Mouse (Mus musculus): ENCODE measurements around the gene Fam163b. TPM values are rescaled to one million over a fixed set of nuclear protein-coding genes. Genes with fewer than 3 reads are reported as not detected.

Gene Fam163b
- polyA plus RNA-seq, 1 experiment from 2014 or later, result 0.06 TPM

- WGBS, result 52% methylated on average over 6 of the region's 6 CpGs
- H3K4me3 ChIP-seq, result no peak overlapping the region
- H3K9me3 ChIP-seq (replicated peaks), result no peaks in the 10 kb centered on the region
- no peak for DNase-seq (ENCODE audit: low spot score)
- 0 out of 2 replicates have a peak overlapping the region, but pooled peaks have one; percentile 0 for H3K27ac ChIP-seq (replicated peaks)
- peaks cover 14% of the 10 kb centered on the region for H3K4me1 ChIP-seq
- H3K36me3 ChIP-seq, result no peaks in the 10 kb centered on the region
- H3K27me3 ChIP-seq (ENCODE audit: low read depth, poor library complexity, severe bottlenecking), result peaks cover 12% of the 10 kb centered on the region; the same call in 1 of the 2 replicates
These were observed 44.5 kb downstream of the Fam163b start for GRCm38 (mm10) chr2:27097776-27098175.

GRCm38 (mm10) chr2:27097241-27097656 is 45.0 kb downstream of the Fam163b start:
- Histone ChIP-seq H3K9me3 (replicated peaks) (no peaks in the 10 kb centered on the region), H3K36me3 (no peaks in the 10 kb centered on the region), H3K4me1 (peaks cover 14% of the 10 kb centered on the region), H3K27ac (replicated peaks) (0 out of 2 replicates have a peak overlapping the region, but pooled peaks have one; percentile 17), H3K4me3 (no peak overlapping the region), H3K27me3 (ENCODE audit: low read depth, poor library complexity, severe bottlenecking) (0 out of 2 replicates have a peak, but pooled peaks cover 6% of the 10 kb centered on the region)
- DNase-seq (ENCODE audit: low spot score), result no peak
- 73% methylated on average over 6 of the region's 6 CpGs for WGBS

GRCm38 (mm10) chr2:27096341-27096981 is 45.8 kb downstream of the Fam163b start:
- 74% methylated on average over 13 of the region's 13 CpGs for WGBS
- no peaks in the 10 kb centered on the region for H3K36me3 ChIP-seq
- 0 out of 2 replicates have a peak, but pooled peaks cover 3% of the 10 kb centered on the region for H3K27me3 ChIP-seq (ENCODE audit: low read depth, poor library complexity, severe bottlenecking)
- no peak for DNase-seq (ENCODE audit: low spot score)
- H3K4me3 ChIP-seq, result no peak overlapping the region
- H3K27ac ChIP-seq (replicated peaks), result 0 out of 2 replicates have a peak overlapping the region, but pooled peaks have one; percentile 17
- peaks cover 14% of the 10 kb centered on the region for H3K4me1 ChIP-seq
- H3K9me3 ChIP-seq (replicated peaks), result no peaks in the 10 kb centered on the region

GRCm38 (mm10) chr2:27095178-27095577 is 47.1 kb downstream of the Fam163b start:
- no peaks in the 10 kb centered on the region for H3K36me3 ChIP-seq
- no peak for DNase-seq (ENCODE audit: low spot score)
- WGBS, result 90% methylated on average over 7 of the region's 7 CpGs
- peaks cover 14% of the 10 kb centered on the region for H3K4me1 ChIP-seq
- no peaks in the 10 kb centered on the region for H3K27me3 ChIP-seq (ENCODE audit: low read depth, poor library complexity, severe bottlenecking)
- H3K27ac ChIP-seq (replicated peaks), result no peak overlapping the region
- no peak overlapping the region for H3K4me3 ChIP-seq
- H3K9me3 ChIP-seq (replicated peaks), result no peaks in the 10 kb centered on the region

GRCm38 (mm10) chr2:27089238-27089637 is 53.1 kb downstream of the Fam163b start:
- H3K27ac ChIP-seq (replicated peaks), result no peak overlapping the region
- H3K4me3 ChIP-seq, result no peak overlapping the region
- no peaks in the 10 kb centered on the region for H3K36me3 ChIP-seq
- no peaks in the 10 kb centered on the region for H3K27me3 ChIP-seq (ENCODE audit: low read depth, poor library complexity, severe bottlenecking)
- no peaks in the 10 kb centered on the region for H3K4me1 ChIP-seq
- no peaks in the 10 kb centered on the region for H3K9me3 ChIP-seq (replicated peaks)
- DNase-seq (ENCODE audit: low spot score), result no peak
- 79% methylated on average over 1 of the region's 1 CpGs for WGBS

GRCm38 (mm10) chr2:27088700-27089099 is 53.6 kb downstream of the Fam163b start:
- H3K9me3 ChIP-seq (replicated peaks), result no peaks in the 10 kb centered on the region
- H3K36me3 ChIP-seq, result no peaks in the 10 kb centered on the region
- no peaks in the 10 kb centered on the region for H3K27me3 ChIP-seq (ENCODE audit: low read depth, poor library complexity, severe bottlenecking)
- H3K4me3 ChIP-seq, result no peak overlapping the region
- H3K4me1 ChIP-seq, result peaks cover 4% of the 10 kb centered on the region; the same call in 1 of the 2 replicates
- no peak for DNase-seq (ENCODE audit: low spot score)
- 73% methylated on average over 5 of the region's 5 CpGs for WGBS
- H3K27ac ChIP-seq (replicated peaks), result no peak overlapping the region

- H3K27me3 ChIP-seq (ENCODE audit: low read depth, poor library complexity, severe bottlenecking), result no peaks in the 10 kb centered on the region
- DNase-seq (ENCODE audit: low spot score), result no peak
- WGBS, result 86% methylated on average over 18 of the region's 18 CpGs
- peaks cover 4% of the 10 kb centered on the region; the same call in 1 of the 2 replicates for H3K4me1 ChIP-seq
- H3K9me3 ChIP-seq (replicated peaks), result no peaks in the 10 kb centered on the region
- no peaks in the 10 kb centered on the region for H3K36me3 ChIP-seq
- H3K27ac ChIP-seq (replicated peaks), result no peak overlapping the region
- no peak overlapping the region for H3K4me3 ChIP-seq
These were observed 54.1 kb downstream of the Fam163b start for GRCm38 (mm10) chr2:27088071-27088644.

GRCm38 (mm10) chr2:27087581-27087980 is 54.7 kb downstream of the Fam163b start:
- H3K27ac ChIP-seq (replicated peaks), result no peak overlapping the region

GRCm38 (mm10) chr2:27086483-27087010 is 55.7 kb downstream of the Fam163b start:
- Histone ChIP-seq H3K4me1 (peaks cover 4% of the 10 kb centered on the region; the same call in 1 of the 2 replicates), H3K36me3 (no peaks in the 10 kb centered on the region), H3K27me3 (ENCODE audit: low read depth, poor library complexity, severe bottlenecking) (no peaks in the 10 kb centered on the region), H3K27ac (replicated peaks) (no peak overlapping the region), H3K9me3 (replicated peaks) (no peaks in the 10 kb centered on the region), H3K4me3 (no peak overlapping the region)
- 81% methylated on average over 4 of the region's 4 CpGs for WGBS
- DNase-seq (ENCODE audit: low spot score), result no peak

More at GRCm38 (mm10) chr2:27087581-27087980, 54.7 kb downstream of the Fam163b start:
- DNase-seq (ENCODE audit: low spot score), result no peak
- Histone ChIP-seq H3K27me3 (ENCODE audit: low read depth, poor library complexity, severe bottlenecking) (no peaks in the 10 kb centered on the region), H3K36me3 (no peaks in the 10 kb centered on the region), H3K4me1 (peaks cover 4% of the 10 kb centered on the region; the same call in 1 of the 2 replicates), H3K9me3 (replicated peaks) (no peaks in the 10 kb centered on the region), H3K4me3 (no peak overlapping the region)
- WGBS, result 96% methylated on average over 5 of the region's 5 CpGs

GRCm38 (mm10) chr2:27085801-27086200 is 56.5 kb downstream of the Fam163b start:
- H3K9me3 ChIP-seq (replicated peaks), result no peaks in the 10 kb centered on the region
- WGBS, result 52% methylated on average over 2 of the region's 2 CpGs
- no peak overlapping the region for H3K27ac ChIP-seq (replicated peaks)
- peaks cover 4% of the 10 kb centered on the region; the same call in 1 of the 2 replicates for H3K4me1 ChIP-seq
- no peak for DNase-seq (ENCODE audit: low spot score)
- H3K27me3 ChIP-seq (ENCODE audit: low read depth, poor library complexity, severe bottlenecking), result no peaks in the 10 kb centered on the region
- no peak overlapping the region for H3K4me3 ChIP-seq
- H3K36me3 ChIP-seq, result no peaks in the 10 kb centered on the region

GRCm38 (mm10) chr2:27084963-27085362 is 57.3 kb downstream of the Fam163b start:
- no peak overlapping the region for H3K4me3 ChIP-seq
- DNase-seq (ENCODE audit: low spot score), result no peak
- WGBS, result 59% methylated on average over 8 of the region's 8 CpGs
- peaks cover 3% of the 10 kb centered on the region; the same call in 1 of the 2 replicates for H3K27me3 ChIP-seq (ENCODE audit: low read depth, poor library complexity, severe bottlenecking)
- H3K9me3 ChIP-seq (replicated peaks), result no peaks in the 10 kb centered on the region
- H3K27ac ChIP-seq (replicated peaks), result no peak overlapping the region
- H3K4me1 ChIP-seq, result peaks cover 7% of the 10 kb centered on the region
- no peaks in the 10 kb centered on the region for H3K36me3 ChIP-seq

- no peak overlapping the region for H3K27ac ChIP-seq (replicated peaks)
- 80% methylated on average over 12 of the region's 12 CpGs for WGBS
- H3K4me3 ChIP-seq, result no peak overlapping the region
- DNase-seq (ENCODE audit: low spot score), result no peak
- H3K27me3 ChIP-seq (ENCODE audit: low read depth, poor library complexity, severe bottlenecking), result peaks cover 13% of the 10 kb centered on the region; the same call in 1 of the 2 replicates
- no peaks in the 10 kb centered on the region for H3K9me3 ChIP-seq (replicated peaks)
- peaks cover 17% of the 10 kb centered on the region for H3K4me1 ChIP-seq
- H3K36me3 ChIP-seq, result no peaks in the 10 kb centered on the region
These were observed 58.4 kb downstream of the Fam163b start for GRCm38 (mm10) chr2:27083761-27084475.
